Mouse (Mus musculus) cerebellum, adult 2 months (tissue): Measurements from ENCODE around the gene Aff3.

ENCODE experiments used
- CTCF ChIP-seq: fragments of 200-500 bp; IDR thresholded peaks from 2 replicates; pipeline ENCODE4 v1.5.1; 2011; ENCODE audit warnings: low read depth, mild to moderate bottlenecking, control low read depth, low read length, moderate library complexity, borderline replicate concordance; ENCODE audit not compliant: insufficient read depth
- POLR2A ChIP-seq: fragments of 200-500 bp; IDR thresholded peaks from 2 replicates; pipeline ENCODE4 v1.6.1; 2011; ENCODE audit warnings: low read length, control low read depth, borderline replicate concordance; ENCODE audit not compliant: insufficient read depth

- TF ChIP-seq POLR2A: no peak
- TF ChIP-seq CTCF: no peak
Measured at GRCm38 (mm10) chr1:38547685-38548084, 117.1 kb downstream of the Aff3 start.
